Mouse (Mus musculus) gonadal fat pad, adult 2 months (tissue): ENCODE measurements around the gene Slc2a9. TPM values are rescaled to one million over a fixed set of nuclear protein-coding genes. Genes with fewer than 3 reads are reported as not detected.

Source experiments
- polyA plus RNA-seq: library from polyadenylated mRNA; depleted of rRNA; stranded (reverse); fragments of >200 nt; gene quantifications from 2 replicates; pipeline ENCODE4 v1.2.3, GENCODE M21; 2012; rRNA removed

Slc2a9 gene
- polyA plus RNA-seq, 1 experiment = 7.8 TPM

Other genes with a start within 250 kb of the Slc2a9 start
- gene Tmem128, start 243.0 kb downstream of the Slc2a9 start, polyA plus RNA-seq = 30.0 and 40.2 TPM in 2 replicates
- gene Otop1, start 227.2 kb downstream of the Slc2a9 start, polyA plus RNA-seq = 0.56 and 5.8 TPM in 2 replicates
- not detected in 2 replicates for gene Drd5, start 183.8 kb downstream of the Slc2a9 start, polyA plus RNA-seq
- 132 and 145 TPM in 2 replicates for gene Wdr1, start 60.1 kb upstream of the Slc2a9 start, polyA plus RNA-seq
- 1.5 and 3.2 TPM in 2 replicates for gene Zfp518b, start 181.7 kb upstream of the Slc2a9 start, polyA plus RNA-seq